Mouse (Mus musculus) heart, postnatal 0 days (tissue): Measurements from ENCODE around the gene Mon2. TPM values are rescaled to one million over a fixed set of nuclear protein-coding genes. Genes with fewer than 3 reads are reported as not detected.

Source experiments
- ATAC-seq: fragments of 200-750 bp; cut with Nextera tagmentation; 2 replicates; pipeline ENCODE4 v1.8.0; 2017; ENCODE audit warnings: low read depth, moderate number of reproducible peaks, moderate library complexity; ENCODE audit not compliant: insufficient read depth
- DNase-seq: peaks from one replicate; pipeline ENCODE4 v3.0.0-alpha.2; 2016; ENCODE audit warnings: low spot score
- H3K27ac ChIP-seq: fragments of 300-500 bp; sonication (generic); 2 replicates; pipeline ENCODE4 v1.5.1; 2014; ENCODE audit warnings: low read depth, mild to moderate bottlenecking
- H3K27me3 ChIP-seq: fragments of 300-500 bp; sonication (generic); 2 replicates; pipeline ENCODE4 v1.6.1; 2014; ENCODE audit warnings: low read length, mixed read lengths; ENCODE audit not compliant: control insufficient read depth, insufficient read depth
- H3K36me3 ChIP-seq: fragments of 300-500 bp; sonication (generic); replicated peaks from 2 replicates; pipeline ENCODE4 v1.6.1; 2014; ENCODE audit warnings: low read length, mixed read lengths; ENCODE audit not compliant: control insufficient read depth, insufficient read depth
- H3K4me1 ChIP-seq: fragments of 300-500 bp; sonication (generic); 2 replicates; pipeline ENCODE4 v1.6.1; 2014; ENCODE audit warnings: antibody characterized with exemption; ENCODE audit not compliant: control insufficient read depth, insufficient read depth
- H3K4me2 ChIP-seq: fragments of 300-500 bp; sonication (generic); 2 replicates; pipeline ENCODE4 v1.6.1; 2014; ENCODE audit warnings: low read depth, mild to moderate bottlenecking, low read length, moderate library complexity
- H3K4me3 ChIP-seq: fragments of 300-500 bp; sonication (generic); 2 replicates; pipeline ENCODE4 v1.5.1; 2014; ENCODE audit warnings: low read depth, low read length
- H3K9ac ChIP-seq: fragments of 300-500 bp; sonication (generic); replicated peaks from 2 replicates; pipeline ENCODE4 v1.6.1; 2014; ENCODE audit warnings: low read depth, low read length, mixed read lengths
- H3K9me3 ChIP-seq: fragments of 300-500 bp; sonication (generic); replicated peaks from 2 replicates; pipeline ENCODE4 v1.6.1; 2016; ENCODE audit warnings: low read length; ENCODE audit not compliant: control insufficient read depth
- CTCF ChIP-seq: IDR thresholded peaks from 2 replicates; pipeline ENCODE4 v1.5.1; 2016; ENCODE audit warnings: antibody characterized with exemption, control low read depth, low read depth
- EP300 ChIP-seq: IDR thresholded peaks from 2 replicates; pipeline ENCODE4 v1.6.1; 2016; ENCODE audit warnings: antibody characterized with exemption, low read depth
- WGBS: fragments of 180-500 bp; shearing (Covaris S2); extraction: QIAGEN DNeasy Blood & Tissue Kit; methylation state at CpG from one replicate; pipeline ENCODE4 v1.1.7; 2014; 5-methylcytosine and 5-hydroxymethylcytosine counted together
- polyA plus RNA-seq: library from polyadenylated mRNA; unstranded; fragments of >200 nt; fragmentation: Nextera tagmentation; extraction: Ambion mirVana; gene quantifications from 2 replicates; pipeline ENCODE4 v1.2.1, GENCODE M21; 2015
- total RNA-seq: library from RNA; depleted of rRNA; stranded (reverse); fragments of >200 nt; gene quantifications from 2 replicates; pipeline ENCODE4 v1.2.3, GENCODE M21; 2014; ENCODE audit warnings: low replicate concordance

Gene Mon2
- total and polyA plus RNA-seq, 2 experiments from 2014 or later = 14.3 to 35.0 TPM

DNA sequence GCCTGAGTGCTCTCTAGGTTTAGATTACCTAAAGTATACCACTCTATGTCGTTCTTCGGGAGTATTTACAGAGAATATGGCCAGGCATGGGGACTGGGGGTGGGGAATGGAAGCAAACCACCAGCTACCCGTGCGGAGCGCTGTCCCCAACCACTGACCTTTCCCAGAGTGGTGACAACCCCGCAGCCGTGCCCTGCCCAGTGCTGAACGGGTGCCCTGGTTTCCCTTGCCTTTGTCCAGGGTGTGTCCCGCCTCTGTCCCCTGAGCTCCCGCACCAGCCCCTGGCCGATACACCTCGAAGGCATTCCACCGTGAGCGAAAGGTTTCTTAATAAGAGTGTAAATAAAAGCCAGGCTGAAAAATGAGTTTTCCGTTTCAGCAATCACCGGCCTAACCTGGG lies 115.6 kb downstream of the Mon2 start:
- WGBS = 52% methylated on average over 16 of the region's 16 CpGs
- Histone ChIP-seq H3K36me3 (no peaks in the 10 kb centered on the region), H3K9ac (no peak overlapping the region), H3K4me3 (no peak overlapping the region), H3K9me3 (no peaks in the 10 kb centered on the region), H3K4me1 (peaks cover 10% of the 10 kb centered on the region; the same call in 1 of the 2 replicates), H3K4me2 (peak overlapping the region; percentile 36; the same call in 1 of the 2 replicates), H3K27me3 (peaks cover 6% of the 10 kb centered on the region; the same call in 1 of the 2 replicates), H3K27ac (peak overlapping the region; percentile 7; the same call in 1 of the 2 replicates)
- TF ChIP-seq CTCF = no peak
- no peak for TF ChIP-seq EP300
- ATAC-seq (no peak), DNase-seq (no peak)

DNA sequence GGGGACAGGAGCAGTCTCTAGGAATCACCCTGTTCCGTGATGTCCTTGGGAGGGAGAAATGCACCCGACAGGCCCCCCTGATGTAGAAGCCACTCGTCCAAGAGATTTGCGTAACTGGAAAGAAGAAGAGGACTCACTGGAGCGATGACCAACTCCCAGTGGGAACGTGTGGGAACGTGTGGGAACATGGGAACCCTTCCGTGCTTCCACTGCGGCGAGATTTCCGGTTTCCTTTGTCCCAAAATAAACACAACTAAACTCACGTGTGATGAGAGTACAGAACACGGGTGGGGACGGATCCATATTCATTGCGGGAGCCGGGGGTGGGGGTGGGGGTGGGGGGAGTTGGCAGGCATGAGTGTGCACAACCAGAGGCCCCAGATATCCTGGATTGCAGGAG lies 116.1 kb downstream of the Mon2 start:
- Histone ChIP-seq H3K4me2 (no peak overlapping the region), H3K9ac (no peak overlapping the region), H3K4me3 (no peak overlapping the region), H3K4me1 (peaks cover 10% of the 10 kb centered on the region; the same call in 1 of the 2 replicates), H3K27ac (peak overlapping the region; percentile 7; the same call in 1 of the 2 replicates), H3K27me3 (peaks cover 6% of the 10 kb centered on the region; the same call in 1 of the 2 replicates), H3K9me3 (no peaks in the 10 kb centered on the region), H3K36me3 (no peaks in the 10 kb centered on the region)
- DNase-seq (no peak), ATAC-seq (no peak)
- TF ChIP-seq CTCF = no peak
- no peak for TF ChIP-seq EP300
- WGBS = 74% methylated on average over 16 of the region's 16 CpGs

DNA sequence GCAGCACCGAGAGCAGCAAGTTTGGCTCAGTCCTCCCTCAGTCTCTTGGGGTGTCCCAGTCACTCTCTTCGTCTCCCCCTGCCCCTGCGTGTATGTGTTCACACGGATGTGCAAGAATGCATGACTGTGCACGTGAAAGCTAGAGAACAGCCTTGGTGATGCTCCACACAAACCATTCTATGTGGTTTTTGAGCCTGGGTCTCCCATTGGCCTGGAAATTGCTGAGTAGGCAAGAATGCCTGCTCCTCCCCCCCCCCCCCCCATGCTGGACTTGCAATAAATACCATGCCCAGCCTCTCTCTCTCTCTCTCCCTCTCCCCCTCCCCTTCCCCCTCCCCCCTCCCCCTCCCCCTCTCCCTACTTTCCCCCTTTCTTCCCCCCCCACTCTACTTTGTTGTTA lies 117.6 kb downstream of the Mon2 start:
- peaks cover 6% of the 10 kb centered on the region; the same call in 1 of the 2 replicates for H3K27me3 ChIP-seq
- H3K9ac ChIP-seq = no peak overlapping the region
- H3K36me3 ChIP-seq = no peaks in the 10 kb centered on the region
- no peak for TF ChIP-seq EP300
- no peak for TF ChIP-seq CTCF
- DNase-seq (no peak), ATAC-seq (no peak)
- no peak overlapping the region for H3K4me2 ChIP-seq
- H3K9me3 ChIP-seq = no peaks in the 10 kb centered on the region
- H3K4me3 ChIP-seq = no peak overlapping the region
- WGBS = 93% methylated on average over 5 of the region's 5 CpGs
- H3K4me1 ChIP-seq = peaks cover 9% of the 10 kb centered on the region; the same call in 1 of the 2 replicates
- H3K27ac ChIP-seq = no peak overlapping the region

DNA sequence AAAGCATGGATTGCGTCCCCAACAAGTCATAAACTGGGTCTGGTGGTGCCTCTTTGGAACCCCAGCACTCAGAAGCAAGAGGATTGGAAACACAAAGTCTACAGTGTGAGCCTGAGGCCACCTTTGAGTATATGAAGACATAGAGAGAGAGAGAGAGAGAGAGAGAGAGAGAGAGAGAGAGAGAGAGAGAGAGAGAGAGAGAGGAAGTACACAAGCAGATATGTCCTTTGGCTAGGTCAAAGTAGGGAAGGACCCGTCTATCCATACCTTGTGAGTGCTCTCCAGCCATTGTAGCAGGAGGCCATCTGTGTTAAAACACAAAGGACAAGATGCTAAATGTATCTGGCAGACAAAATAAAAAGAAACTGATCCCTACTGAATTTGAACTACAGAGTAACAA lies 118.4 kb downstream of the Mon2 start:
- DNase-seq = no peak
- no peaks in the 10 kb centered on the region for H3K36me3 ChIP-seq
- ATAC-seq = no peak
- no peaks in the 10 kb centered on the region for H3K9me3 ChIP-seq
- no peak overlapping the region for H3K4me3 ChIP-seq
- H3K27me3 ChIP-seq = peaks cover 6% of the 10 kb centered on the region; the same call in 1 of the 2 replicates
- H3K9ac ChIP-seq = no peak overlapping the region
- no peak overlapping the region for H3K27ac ChIP-seq
- 75% methylated on average over 2 of the region's 2 CpGs for WGBS
- H3K4me1 ChIP-seq = peaks cover 3% of the 10 kb centered on the region; the same call in 1 of the 2 replicates
- TF ChIP-seq CTCF (no peak), EP300 (no peak)
- no peak overlapping the region for H3K4me2 ChIP-seq

DNA sequence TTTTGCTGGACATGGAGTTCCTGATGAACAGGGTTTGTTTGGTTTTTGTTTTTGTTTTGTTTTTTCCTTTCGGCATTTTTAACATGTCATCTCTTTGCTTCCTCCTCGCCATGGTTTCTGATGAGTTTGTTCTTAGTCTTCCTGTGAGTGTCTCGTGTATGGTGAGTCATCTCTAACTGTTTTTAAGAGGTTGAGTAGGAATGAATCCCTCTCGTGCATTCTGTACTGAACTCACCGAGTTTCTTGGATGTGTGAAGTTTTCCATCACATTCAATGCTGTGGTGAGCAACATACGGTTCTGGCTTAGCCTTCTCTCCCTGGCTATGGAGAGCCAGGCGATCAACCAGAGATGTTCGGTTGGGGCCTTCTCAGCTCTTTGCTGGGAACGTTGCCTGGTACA lies 122.7 kb downstream of the Mon2 start:
- H3K9ac ChIP-seq = no peak overlapping the region
- DNase-seq (no peak), ATAC-seq (no peak)
- no peaks in the 10 kb centered on the region for H3K9me3 ChIP-seq
- TF ChIP-seq CTCF (no peak), EP300 (no peak)
- no peak overlapping the region for H3K27ac ChIP-seq
- H3K27me3 ChIP-seq = no peaks in the 10 kb centered on the region
- no peak overlapping the region for H3K4me2 ChIP-seq
- WGBS = 79% methylated on average over 9 of the region's 9 CpGs
- H3K36me3 ChIP-seq = no peaks in the 10 kb centered on the region
- H3K4me1 ChIP-seq = no peaks in the 10 kb centered on the region
- no peak overlapping the region for H3K4me3 ChIP-seq

DNA sequence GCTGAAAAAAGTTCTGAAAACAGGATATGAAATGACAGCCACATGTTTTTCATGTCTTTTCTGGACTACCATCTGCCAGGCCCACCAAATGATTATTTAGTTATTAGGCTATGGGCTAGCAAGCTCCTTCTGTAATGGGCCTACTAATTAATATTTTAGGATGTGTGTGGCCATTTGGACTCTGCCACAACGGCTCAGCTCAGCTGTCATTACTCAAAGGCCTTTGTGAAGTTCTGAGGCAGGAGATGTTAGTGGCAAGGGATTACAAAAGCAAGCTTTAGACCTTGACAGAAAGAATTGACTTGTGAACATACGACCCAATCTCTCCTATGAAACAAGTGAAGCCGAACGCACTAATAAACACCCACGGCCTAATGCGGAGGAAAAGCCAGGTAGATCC lies 125.3 kb downstream of the Mon2 start:
- DNase-seq = no peak

More for the DNA sequence above, 125.3 kb downstream of the Mon2 start:
- 85% methylated on average over 6 of the region's 6 CpGs for WGBS
- Histone ChIP-seq H3K4me3 (no peak overlapping the region), H3K4me2 (no peak overlapping the region), H3K27me3 (no peaks in the 10 kb centered on the region), H3K4me1 (no peaks in the 10 kb centered on the region), H3K36me3 (no peaks in the 10 kb centered on the region), H3K9ac (no peak overlapping the region), H3K9me3 (no peaks in the 10 kb centered on the region), H3K27ac (no peak overlapping the region)
- ATAC-seq = no peak
- TF ChIP-seq EP300 = no peak
- TF ChIP-seq CTCF = no peak
